Mouse (Mus musculus): ENCODE measurements around the gene Pip5k1c. TPM values are rescaled to one million over a fixed set of nuclear protein-coding genes. Genes with fewer than 3 reads are reported as not detected.

Gene Pip5k1c
- total RNA-seq, 2 experiments from 2014 or later: 9.6 to 10.8 TPM

DNA sequence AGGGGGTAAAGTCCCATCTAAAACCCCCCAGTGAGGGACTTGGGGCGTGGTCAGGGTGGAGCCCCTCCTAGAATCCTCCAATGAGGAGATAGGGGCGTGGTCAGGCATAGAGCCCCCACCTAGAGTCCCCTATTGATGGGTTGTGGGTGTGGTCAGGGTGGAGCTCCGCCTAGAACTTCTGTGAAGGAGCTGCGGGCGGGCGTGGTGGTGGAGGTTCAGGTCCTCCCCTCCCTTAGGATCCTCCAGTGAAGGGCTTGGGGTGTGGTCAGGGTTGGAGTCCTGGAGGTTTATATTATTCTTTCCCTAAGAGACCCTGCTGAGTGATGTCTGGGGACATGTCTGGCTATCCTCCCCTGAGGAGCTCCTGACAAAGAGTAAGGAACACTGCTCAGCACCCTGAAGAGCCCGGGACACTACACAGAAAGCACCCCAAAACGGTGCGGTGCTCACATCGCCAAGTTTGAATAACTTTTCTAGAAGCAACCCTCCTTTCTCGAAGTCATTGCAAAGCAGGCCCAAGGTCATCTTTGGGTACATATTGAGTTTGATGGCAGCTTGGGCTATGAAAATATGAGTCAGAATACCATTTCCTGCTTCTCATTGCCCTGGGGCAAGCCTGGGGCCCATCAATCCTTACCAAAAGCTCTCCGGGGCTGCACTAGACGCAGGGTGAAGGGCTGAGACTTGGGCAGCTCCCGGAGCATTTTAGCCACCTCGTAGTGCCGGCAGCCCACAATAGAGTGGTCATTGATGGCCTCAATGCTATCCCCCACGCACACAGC, 48.0 kb downstream of the Pip5k1c start:
- ATAC-seq (replicated peaks; ENCODE audit: low FRiP score, poor library complexity, severe bottlenecking): no peak

DNA sequence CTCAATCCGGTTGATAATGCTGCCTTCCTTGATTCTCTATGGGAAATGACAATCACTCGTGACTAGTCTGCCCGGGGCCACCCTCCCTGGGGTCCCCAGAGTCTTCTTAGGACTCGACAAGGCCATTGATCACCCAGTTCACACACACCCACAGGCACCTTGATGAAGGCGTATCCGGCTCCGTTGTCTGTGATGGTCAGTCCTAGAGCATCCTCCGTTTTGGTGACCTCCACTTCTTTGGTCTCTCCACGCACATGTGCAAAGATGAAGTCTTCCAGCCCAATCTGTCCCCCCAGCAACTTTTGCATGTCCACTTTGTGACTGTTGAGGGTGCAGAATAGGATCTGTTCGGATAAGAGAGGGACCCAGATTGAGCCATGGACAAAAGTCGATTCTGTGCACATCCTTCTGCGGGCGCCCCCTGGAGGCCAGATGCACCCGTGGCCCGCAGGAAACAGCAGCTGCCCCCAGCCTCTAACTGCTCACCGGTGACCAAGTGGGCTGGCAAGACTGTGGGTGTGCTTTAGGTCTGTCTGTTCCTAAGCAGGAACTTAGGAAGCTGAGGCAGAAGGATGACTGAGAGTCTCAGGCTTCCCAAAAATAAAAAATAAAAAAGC, 48.7 kb downstream of the Pip5k1c start:
- peak; percentile 56 for ATAC-seq (replicated peaks; ENCODE audit: low FRiP score, poor library complexity, severe bottlenecking)

DNA sequence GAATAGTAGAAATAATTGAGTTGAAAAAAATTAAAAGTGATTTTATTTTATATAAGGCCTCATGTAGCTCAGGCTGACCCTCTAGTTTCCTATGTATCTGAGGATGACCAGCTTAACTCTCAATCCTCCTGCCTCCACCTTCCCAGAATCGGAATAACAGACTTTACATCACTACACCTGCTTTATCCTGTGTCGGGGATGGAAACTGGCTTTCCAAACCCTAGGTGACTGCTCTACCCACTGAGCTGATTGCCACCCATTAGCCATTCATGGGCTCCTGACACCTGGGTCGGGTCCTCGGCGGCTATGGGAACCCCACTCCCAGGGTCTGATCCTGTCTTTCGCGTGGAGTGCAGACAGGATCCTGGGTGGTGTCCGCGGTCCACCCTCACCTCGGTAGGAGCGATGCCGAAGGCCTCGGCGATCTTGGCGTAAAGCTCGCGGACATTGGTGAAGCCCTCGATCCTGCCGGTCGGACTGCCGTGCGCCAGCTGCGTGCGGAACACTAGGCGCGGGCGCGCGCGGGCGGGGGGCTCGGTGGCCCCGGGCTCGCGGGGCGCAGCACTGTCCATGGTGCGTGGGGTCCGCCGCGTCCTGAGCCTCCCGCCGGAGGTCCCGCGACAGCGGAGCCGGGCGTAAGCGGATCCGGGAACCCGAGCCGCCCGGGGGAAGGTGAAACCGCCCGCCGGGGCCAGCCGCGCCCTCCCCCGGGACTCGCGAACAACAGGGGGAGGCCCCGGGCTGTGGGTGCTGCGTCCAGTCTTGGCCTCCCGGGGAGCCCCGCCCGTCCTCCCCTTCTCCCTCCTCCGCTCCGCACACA, 50.1 kb downstream of the Pip5k1c start, which contains the start of gene Gipc3:
Gipc3 (minus strand) TSS at position 581 of the 820 bp plus-strand sequence.
- no peak for ATAC-seq (replicated peaks; ENCODE audit: low FRiP score, poor library complexity, severe bottlenecking)

DNA sequence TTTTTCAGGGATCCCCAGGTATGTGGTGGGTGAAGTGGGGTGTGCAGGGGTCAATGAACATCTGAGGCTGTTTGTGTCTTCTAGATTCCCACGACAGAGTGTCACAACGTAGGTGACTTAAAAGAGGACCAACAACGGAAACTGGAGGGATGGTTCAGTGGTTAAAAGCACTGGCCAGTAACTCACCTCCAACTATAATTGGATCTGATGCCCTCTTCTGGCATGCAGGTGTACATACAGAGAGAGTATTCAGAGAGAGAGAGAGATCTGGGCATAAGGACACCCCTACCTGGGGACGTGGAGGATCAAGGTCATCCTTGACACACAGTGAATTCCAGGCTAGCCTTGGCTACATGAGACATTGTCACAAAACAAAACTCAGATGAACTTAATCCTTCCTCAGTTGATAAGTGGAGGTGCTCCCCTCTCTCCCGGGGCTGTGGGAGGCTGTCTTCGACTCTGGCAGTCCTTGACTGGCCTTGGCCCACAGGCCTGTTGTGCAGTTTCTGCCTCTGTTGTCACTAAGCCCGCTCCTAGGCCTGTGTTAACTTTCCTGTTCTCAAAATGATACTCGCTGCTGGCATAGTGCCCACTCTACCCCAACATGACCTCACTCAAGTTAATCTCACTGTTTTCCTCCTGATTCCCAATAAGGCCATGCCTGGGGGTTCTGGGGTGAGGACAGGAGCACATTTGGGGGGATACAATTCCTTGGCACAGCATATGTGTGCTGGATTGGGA, 51.8 kb downstream of the Pip5k1c start:
- ATAC-seq (replicated peaks; ENCODE audit: low FRiP score, poor library complexity, severe bottlenecking): no peak

DNA sequence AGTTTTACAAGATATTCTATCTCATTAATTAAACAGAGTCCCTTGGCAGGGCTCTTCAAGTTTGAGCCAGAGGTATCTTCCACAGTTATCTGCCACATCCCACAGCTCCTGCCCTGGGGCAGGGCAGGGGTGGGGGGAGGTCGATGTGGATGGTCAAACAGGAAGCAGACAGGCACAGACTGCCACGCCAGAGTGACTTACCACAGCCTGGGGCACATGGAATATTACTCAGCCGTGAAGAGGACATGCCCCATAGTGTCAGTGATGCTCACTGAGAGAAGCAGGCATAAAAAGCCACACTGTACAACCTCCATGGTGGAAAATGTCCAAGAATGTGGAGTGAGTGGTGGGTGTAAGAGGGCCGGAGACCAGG, 52.4 kb downstream of the Pip5k1c start:
- no peak for ATAC-seq (replicated peaks; ENCODE audit: low FRiP score, poor library complexity, severe bottlenecking)

DNA sequence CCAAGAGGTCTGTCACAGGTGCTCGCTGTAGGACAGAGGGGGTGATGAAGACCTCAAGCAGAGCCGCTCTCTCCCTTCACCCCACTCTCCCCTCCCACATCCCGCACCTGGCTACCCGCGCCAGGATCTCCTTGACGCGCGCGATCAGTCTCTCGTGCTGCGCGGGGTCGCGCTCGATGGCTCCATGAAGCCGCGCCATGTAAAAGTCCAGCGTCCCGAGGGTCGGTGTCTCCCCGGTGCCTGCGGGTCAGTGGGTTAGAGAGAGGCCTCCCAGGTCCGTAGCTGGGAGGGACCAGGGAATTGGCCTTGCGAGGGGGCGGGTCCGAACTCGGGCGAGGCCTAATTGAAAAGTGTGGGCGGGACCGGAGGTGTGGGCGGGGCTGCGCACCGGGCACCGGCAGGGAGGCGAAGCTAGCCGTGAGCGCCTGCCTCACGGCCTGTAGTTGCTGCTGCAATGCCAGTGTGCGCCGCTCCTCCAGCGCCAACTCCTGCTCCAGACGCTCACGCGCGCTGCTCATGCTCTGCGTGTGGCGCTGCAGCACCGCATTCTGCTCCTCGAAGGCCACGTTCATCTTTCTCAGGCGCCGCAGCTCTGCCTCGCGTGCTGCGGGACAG, 53.8 kb downstream of the Pip5k1c start:
- peak; percentile 59 for ATAC-seq (replicated peaks; ENCODE audit: low FRiP score, poor library complexity, severe bottlenecking)

DNA sequence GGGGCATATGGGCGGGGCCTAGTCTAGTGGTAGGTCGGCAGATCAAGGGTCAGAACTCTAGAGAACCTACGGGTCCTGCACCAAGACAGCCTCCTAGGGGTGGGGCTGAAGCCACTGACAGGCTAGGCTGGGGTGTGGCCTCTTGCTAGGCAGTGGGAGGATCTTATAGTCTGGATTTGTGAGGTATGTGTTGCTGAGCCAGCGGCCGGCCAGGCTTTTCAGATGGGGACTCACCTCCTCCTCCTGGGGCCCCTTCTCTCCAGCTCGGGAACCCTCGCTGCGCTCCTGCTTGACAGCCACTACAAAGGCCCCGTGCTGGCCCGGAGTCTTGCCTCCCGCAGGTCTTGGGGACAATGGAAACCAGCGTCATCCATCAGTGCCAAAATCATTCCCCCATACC, 56.4 kb downstream of the Pip5k1c start:
- peak; percentile 60 for ATAC-seq (replicated peaks; ENCODE audit: low FRiP score, poor library complexity, severe bottlenecking)

DNA sequence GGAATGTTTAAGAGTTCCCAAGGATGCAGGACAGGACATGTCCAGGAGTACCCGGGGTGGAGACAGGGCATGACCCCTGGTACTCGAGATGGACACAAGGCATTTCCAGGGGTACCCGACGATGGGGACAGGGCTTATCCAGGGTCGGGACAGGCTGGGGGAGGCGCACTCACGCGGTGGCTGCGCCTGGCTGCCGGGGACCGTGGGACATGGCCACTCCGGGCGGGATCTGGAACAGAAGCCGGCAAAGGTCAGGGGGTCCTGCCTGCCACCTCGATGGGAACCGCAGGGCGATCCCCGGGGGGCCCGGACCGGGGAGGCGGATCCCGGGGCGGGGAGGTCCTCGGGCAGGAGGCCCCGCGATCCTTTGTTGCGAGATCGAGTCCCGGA, 57.2 kb downstream of the Pip5k1c start:
- ATAC-seq (replicated peaks; ENCODE audit: low FRiP score, poor library complexity, severe bottlenecking): no peak

DNA sequence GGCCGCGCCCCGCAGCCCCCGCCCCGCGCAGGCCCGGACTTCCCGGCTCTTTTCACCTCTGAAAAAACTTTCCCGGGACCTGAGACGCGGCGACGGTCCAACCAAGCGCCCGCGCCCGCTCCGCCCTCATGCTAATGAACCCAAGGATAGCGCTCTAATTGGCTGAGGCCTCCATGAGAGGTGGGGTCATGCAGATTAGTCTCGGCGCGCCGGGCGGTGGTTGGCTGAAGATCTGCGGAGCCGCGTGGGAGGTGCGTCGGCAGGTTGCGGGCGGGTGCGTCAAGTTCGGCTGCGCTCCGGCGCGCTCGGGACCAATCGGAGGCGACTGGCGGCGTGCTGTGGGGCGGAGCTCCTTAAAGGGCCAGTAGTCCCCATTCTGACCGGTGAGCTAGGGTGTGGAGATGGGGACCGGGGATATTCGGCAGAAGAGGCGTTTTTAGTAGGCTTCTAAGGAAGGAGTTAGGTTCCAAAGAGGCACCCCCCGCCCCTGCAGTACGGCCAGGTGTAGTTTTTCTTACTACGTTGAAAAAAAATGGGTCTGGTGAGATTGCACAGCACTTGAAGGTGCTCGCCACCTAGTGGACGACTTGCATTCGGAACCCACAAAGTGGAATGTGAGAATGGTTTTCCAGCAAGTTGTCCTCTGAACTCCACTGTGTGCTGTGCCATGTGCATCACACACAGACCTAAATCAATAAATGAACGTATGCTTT, 57.7 kb downstream of the Pip5k1c start, which contains the start of gene Hmg20b:
Hmg20b (minus strand) TSS at position 130 of the 713 bp plus-strand sequence.
- ATAC-seq (replicated peaks; ENCODE audit: low FRiP score, poor library complexity, severe bottlenecking): peak; percentile 80

DNA sequence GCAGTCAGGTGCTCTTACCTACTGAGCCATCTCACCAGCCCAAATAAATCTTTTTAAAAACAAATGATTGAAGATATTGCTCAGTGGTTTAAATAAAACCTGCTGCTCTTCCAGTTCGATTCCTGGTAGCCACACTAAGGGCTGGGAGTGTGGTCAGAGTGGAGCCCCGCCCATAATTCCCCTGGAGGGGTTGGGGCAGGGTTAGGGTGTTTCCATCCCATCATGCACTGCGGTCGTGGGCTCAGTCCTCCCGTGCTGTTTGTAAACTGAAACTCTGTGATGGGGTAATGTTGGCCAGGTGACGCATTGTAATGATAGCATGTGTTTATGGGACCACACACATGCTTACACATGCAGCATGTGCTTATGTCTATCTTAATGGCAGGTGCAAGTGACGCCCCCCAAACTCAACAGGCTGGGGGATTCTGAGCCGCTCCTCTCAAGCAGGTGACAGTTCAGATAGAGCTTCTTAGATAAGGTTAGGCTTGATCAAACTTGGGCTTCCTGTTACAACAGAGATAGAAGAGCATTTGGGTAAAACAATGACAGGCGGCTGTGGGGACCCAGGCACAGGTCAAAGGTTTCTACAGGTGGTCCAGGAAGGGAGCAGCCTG, 59.0 kb downstream of the Pip5k1c start:
- peak; percentile 48 for ATAC-seq (replicated peaks; ENCODE audit: low FRiP score, poor library complexity, severe bottlenecking)

DNA sequence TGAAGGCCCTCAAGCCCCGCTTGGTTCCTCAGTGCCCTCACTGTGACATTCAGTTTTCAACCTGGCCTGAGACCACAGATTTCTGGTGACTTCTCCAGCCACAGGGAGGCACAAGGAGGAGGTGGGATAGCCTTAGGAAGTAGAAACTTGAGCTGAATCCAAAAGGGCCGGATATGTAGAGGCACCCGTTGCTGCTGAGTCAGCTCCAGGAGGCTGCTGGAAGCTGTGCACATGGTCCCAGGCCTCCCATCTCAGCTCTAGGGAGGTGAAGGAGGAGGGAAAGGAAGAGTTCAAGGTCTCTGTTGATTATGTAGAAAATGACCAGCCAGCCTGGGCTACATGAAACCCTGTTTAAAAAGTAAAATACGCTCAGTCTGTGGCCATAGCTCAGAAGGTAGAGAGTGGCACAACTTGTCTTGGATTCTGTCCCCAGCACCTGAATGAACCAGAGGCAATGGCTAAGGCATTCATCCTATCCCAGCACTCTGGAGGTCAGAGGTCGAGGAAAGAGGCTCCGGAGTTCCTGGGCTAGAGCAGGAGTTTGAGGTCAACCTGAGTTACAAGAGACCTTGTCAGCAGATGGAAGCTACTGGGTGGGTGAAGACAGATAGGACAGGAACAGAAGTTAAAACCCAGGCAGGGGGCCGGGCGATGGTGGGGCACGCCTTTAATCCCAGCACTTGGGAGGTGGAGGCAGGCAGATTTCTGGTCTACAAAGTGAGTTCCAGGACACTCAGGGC, 62.1 kb downstream of the Pip5k1c start:
- ATAC-seq (replicated peaks; ENCODE audit: low FRiP score, poor library complexity, severe bottlenecking): no peak

DNA sequence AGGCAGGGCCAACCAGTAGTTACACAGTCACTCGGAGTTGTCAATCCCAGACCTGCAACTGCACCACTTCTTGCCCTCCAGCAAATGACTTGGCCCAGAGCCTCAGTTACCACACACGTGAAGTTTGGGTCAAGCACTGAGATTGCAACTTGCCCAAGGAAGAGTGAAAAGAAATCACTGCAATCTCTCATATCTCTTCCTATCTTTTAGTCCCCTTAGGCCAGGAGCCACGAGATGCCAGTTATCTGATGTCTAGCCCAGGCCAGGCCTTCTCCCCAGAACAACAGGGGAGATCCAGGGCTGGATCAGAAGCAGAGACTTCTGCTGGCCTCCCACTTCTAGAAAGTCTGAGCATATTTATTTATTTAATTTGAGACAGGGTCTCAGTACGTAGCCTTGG, 62.8 kb downstream of the Pip5k1c start:
- ATAC-seq (replicated peaks; ENCODE audit: low FRiP score, poor library complexity, severe bottlenecking): no peak

DNA sequence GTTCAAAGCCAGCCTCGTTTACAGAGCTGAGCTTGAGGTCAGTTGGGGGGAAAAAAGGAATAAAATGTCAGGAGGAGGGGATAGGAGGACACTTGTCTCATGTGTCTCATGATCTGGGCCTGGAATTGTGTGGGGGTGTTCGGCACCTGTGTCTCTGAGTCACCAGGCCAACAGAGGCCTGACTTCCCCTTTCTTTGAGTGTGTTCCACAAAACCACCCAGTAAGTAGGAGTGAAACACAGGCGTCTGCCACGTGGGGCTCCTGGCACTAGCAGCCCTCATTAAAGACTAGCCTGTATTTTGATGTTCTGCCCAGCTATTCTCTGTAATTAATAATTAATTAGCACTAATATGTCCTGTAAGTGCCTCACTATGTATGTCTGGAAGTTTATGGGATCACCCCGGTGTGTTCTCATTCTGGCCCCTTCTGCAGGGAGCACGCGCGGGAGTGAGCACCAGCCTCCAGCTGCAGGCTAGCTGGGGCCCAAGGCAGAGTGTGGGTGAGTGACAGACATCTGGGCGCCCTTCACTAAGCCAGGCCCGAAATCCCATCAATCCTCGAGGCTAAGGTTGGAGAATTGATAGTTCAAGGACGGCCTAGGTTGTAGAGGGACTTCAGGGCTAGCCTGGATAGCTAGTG, 63.7 kb downstream of the Pip5k1c start:
- ATAC-seq (replicated peaks; ENCODE audit: low FRiP score, poor library complexity, severe bottlenecking): no peak

DNA sequence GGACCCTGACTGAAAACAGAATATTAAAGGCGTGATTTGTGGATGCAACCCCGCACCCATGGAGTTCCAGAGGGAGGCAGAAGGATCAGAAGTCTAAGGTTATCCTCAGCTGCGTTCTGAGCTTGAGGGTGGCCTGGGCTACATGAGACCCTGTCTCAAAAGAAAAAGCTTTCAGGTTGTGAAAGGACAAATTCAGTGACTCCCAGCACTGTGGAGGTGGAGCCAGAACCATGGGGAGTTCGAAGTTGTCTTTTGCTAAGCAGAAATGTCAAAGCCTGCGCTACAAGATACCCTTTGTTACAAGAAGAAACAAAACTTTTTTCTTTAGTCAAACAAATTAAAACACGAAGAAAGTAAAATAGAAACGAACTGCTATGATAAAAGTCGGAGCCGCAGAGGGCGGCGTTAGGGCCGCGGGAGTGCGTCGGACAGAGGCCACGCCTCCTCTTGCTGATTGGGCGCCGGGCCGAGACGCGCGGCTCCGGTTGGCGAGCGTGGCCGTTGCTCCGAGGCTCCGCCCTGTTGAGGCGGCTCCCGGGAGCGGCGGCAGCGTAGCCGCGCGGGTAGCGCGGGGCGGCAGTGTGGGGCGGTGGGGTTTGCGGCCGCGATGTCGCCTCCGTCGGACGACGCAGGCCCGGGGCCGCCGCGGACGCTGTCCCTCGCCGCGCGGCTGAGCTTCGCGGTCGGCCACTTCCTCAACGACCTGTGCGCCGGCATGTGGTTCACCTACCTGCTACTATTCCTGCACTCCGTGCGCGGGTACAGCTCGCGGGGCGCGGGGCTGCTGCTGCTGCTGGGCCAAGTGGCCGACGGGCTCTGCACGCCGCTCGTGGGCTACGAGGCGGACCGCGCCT, 64.5 kb downstream of the Pip5k1c start, which contains the start of gene Mfsd12:
Mfsd12 (plus strand) TSS at position 501 of the 854 bp plus-strand sequence.
- peak; percentile 76 for ATAC-seq (replicated peaks; ENCODE audit: low FRiP score, poor library complexity, severe bottlenecking)

DNA sequence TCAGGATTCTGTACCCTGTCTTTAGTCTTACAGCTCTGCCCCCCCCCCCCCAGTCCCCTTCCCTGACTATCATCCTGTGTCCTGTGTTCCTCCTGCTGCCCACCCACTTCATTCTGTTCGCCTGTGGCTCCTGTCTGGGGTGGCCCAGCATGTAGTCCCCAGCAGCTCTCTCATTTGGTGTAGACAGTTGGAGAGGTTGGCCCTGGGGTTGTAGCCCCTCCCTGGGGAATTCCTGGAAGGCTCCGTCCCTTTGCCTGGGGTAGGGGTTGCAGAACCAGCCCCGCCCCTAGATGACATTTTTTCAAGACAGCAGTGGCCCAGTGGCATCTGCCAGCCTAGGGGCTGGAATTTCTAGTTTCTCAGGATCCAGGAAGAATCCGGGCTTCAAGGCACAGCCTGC, 65.4 kb downstream of the Pip5k1c start:
- ATAC-seq (replicated peaks; ENCODE audit: low FRiP score, poor library complexity, severe bottlenecking): no peak

DNA sequence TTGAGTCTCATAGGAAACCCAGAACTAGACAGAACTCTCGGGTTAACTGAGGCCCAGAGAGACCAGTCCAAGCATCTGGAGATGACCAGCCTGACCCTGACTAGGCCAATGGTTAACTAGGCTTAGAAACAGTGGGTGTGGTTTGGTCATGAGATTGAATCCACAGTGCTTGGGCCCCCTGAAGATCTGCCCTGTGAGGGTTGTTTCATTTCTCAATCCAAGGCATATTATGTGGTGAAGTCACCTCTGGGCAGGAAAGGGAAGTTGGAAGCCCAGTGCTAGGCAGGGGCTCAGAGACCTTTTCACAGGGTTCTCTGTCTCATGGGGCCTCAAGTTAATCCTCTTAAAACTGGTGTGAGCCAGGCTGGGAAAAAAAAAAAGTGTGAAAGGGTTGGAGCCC, 66.1 kb downstream of the Pip5k1c start:
- ATAC-seq (replicated peaks; ENCODE audit: low FRiP score, poor library complexity, severe bottlenecking): no peak
